Mouse (Mus musculus): ENCODE results near the gene Arl13a. TPM values are rescaled to one million over a fixed set of nuclear protein-coding genes. Genes with fewer than 3 reads are reported as not detected.

The Arl13a gene
- total and polyA plus RNA-seq, 3 experiments: not detected

DNA sequence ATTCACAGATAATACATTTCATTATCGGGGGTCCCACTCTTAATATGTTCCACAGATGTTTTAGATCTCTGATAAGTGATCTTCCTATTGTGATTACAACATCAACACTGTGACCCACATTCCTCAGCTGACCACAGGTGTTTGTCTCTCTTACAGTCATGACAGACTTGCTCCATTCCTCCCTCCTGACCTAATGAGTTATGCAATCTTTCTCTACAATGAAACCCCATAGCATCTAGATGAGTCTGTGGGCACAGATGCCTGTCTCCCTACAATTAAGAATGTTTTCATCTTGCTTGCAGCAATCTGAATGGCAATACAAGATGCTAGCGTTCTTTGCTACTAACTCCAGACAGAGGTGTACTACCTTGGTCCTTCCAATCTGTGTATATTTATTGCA is 26.9 kb upstream of the Arl13a start:
- dilution Hi-C loops (cut with MboI; ENCODE audit: extremely low pct_ligation_motif_present, extremely low pct_unique_long_range_greater_than_20kb, low sequenced_read_pairs) (no loop called here), in situ Hi-C loops (cut with MboI; ENCODE audit: low pct_ligation_motif_present, low pct_unique_long_range_greater_than_20kb, low sequenced_read_pairs) (no loop called here)
- DNase-seq (ENCODE audit: extremely low read depth): no peak
- Histone ChIP-seq H3K36me3 (replicated peaks in 1 of 2; ENCODE audit: control insufficient read depth in 1 of 2, insufficient read depth in 1 of 2, low read length in 1 of 2) (no peaks in the 10 kb centered on the region), H3K79me2 (replicated peaks; ENCODE audit: control insufficient read depth, extremely low read depth, insufficient read depth, poor library complexity, severe bottlenecking) (no peaks in the 10 kb centered on the region), H3K27me3 (replicated peaks) (no peaks in the 10 kb centered on the region), H3K4me2 (ENCODE audit: insufficient read depth, low read depth, poor library complexity, severe bottlenecking) (no peak overlapping the region), H3K9me3 (replicated peaks; ENCODE audit: low read length) (peaks cover 2% of the 10 kb centered on the region), H3K4me3 (replicated peaks in 1 of 3; ENCODE audit: low read depth in 2 of 3, low read length in 2 of 3, poor library complexity in 1 of 3) (no peak overlapping the region), H3K9ac (ENCODE audit: insufficient read depth, low read depth) (no peak overlapping the region), H3K27ac (ENCODE audit: insufficient read depth, low read depth) (no peak overlapping the region), H3K4me1 (ENCODE audit: control insufficient read depth in 1 of 2, insufficient read depth in 2 of 2) (peaks cover 0 to 18% of the 10 kb centered on the region in 2 experiments; a peak in 1 of 4 replicates)
- TF ChIP-seq RCOR1 (conservative IDR thresholded peaks at IDR 0.05; ENCODE audit: low read depth, low read length) (no peak), MAFK (IDR thresholded peaks at IDR 0.05; ENCODE audit: insufficient replicate concordance, low read length) (no peak), HCFC1 (IDR thresholded peaks at IDR 0.05; ENCODE audit: low read depth, low read length) (no peak), UBTF (IDR thresholded peaks at IDR 0.05; ENCODE audit: low read depth, low read length) (no peak), SMC3 (IDR thresholded peaks at IDR 0.05; ENCODE audit: low read depth, low read length) (no peak), ELF1 (IDR thresholded peaks at IDR 0.05; ENCODE audit: low read depth, low read length) (no peak), JUN (IDR thresholded peaks at IDR 0.05; ENCODE audit: insufficient read depth, low read depth, low read length) (no peak), POLR2A (IDR thresholded peaks at IDR 0.05; ENCODE audit: low read depth, low read length) (no peak), USF2 (conservative IDR thresholded peaks at IDR 0.05; ENCODE audit: low read depth, low read length) (no peak), ETS1 (conservative IDR thresholded peaks at IDR 0.05; ENCODE audit: low read depth, low read length) (no peak), EP300 (IDR thresholded peaks at IDR 0.05; ENCODE audit: low read length) (no peak), CHD2 (IDR thresholded peaks at IDR 0.05; ENCODE audit: low read length) (no peak), ZMIZ1 (IDR thresholded peaks at IDR 0.05; ENCODE audit: low read depth, low read length) (no peak)

DNA sequence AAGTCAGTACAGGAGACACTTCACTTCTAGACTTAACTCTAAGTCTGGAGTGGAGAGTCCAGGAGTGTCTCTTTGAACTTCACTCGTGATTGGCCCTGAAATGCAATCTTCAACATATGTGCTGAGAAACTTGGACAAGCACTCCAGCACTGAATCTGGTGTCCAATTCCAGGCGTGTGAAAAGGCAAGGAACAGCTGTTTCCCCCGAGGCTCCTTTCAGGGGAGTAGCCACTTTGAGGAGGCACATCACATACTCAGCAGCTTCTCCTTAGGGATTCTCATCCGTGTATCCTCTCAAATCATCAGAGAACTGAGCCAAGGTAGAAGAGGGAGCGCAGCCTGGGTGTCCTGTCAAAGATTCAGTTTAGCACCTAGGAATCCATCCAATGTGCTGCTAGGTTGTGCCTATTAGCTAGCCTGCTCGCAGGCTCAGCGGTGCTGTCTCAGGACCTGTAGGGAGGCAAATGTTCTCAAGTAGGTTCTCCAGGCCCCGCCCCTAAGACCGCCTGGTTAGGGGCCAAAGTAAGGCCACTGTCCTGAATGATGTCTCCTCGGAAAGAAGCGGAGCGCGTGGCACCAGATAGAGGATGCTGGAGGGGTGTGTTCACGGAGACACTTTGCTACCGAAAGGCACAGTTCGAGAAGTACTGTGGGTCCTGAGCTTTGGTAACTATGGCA is 25.1 kb upstream of the Arl13a start, which contains the start of gene Xkrx:
Gene Xkrx, minus strand, starts transcription at position 34 of the 678 bp plus-strand sequence.
- Histone ChIP-seq H3K27me3 (replicated peaks) (no peaks in the 10 kb centered on the region), H3K4me2 (ENCODE audit: insufficient read depth, low read depth, poor library complexity, severe bottlenecking) (no peak within 1 kb of the TSS), H3K9ac (ENCODE audit: insufficient read depth, low read depth) (no peak within 1 kb of the TSS), H3K4me3 (replicated peaks in 1 of 3; ENCODE audit: low read depth in 2 of 3, low read length in 2 of 3, poor library complexity in 1 of 3) (no peak within 1 kb of the TSS), H3K79me2 (replicated peaks; ENCODE audit: control insufficient read depth, extremely low read depth, insufficient read depth, poor library complexity, severe bottlenecking) (no peaks in the 10 kb centered on the region), H3K27ac (ENCODE audit: insufficient read depth, low read depth) (no peak within 1 kb of the TSS), H3K4me1 (ENCODE audit: control insufficient read depth in 1 of 2, insufficient read depth in 2 of 2) (peaks cover 0 to 18% of the 10 kb centered on the region in 2 experiments; a peak in 1 of 4 replicates), H3K36me3 (replicated peaks in 1 of 2; ENCODE audit: control insufficient read depth in 1 of 2, insufficient read depth in 1 of 2, low read length in 1 of 2) (no peaks in the 10 kb centered on the region), H3K9me3 (replicated peaks; ENCODE audit: low read length) (peaks cover 2% of the 10 kb centered on the region)
- in situ Hi-C loops (cut with MboI; ENCODE audit: low pct_ligation_motif_present, low pct_unique_long_range_greater_than_20kb, low sequenced_read_pairs) (no loop called here), dilution Hi-C loops (cut with MboI; ENCODE audit: extremely low pct_ligation_motif_present, extremely low pct_unique_long_range_greater_than_20kb, low sequenced_read_pairs) (no loop called here)
- DNase-seq (ENCODE audit: extremely low read depth): no peak
- TF ChIP-seq JUND (conservative IDR thresholded peaks at IDR 0.05; ENCODE audit: low read depth, low read length): no peak
- TF ChIP-seq MYC (IDR thresholded peaks at IDR 0.05; ENCODE audit: low read depth, low read length): no peak
- no peak for TF ChIP-seq E2F4 (IDR thresholded peaks at IDR 0.05; ENCODE audit: insufficient replicate concordance, low read depth, low read length)
- no peak for TF ChIP-seq USF1 (IDR thresholded peaks at IDR 0.05; ENCODE audit: low read depth, low read length)
- no peak for TF ChIP-seq MEF2A (IDR thresholded peaks at IDR 0.05; ENCODE audit: borderline replicate concordance, low read depth, low read length)
- no peak for TF ChIP-seq ZMIZ1 (IDR thresholded peaks at IDR 0.05; ENCODE audit: low read depth, low read length)
- no peak for TF ChIP-seq RCOR1 (conservative IDR thresholded peaks at IDR 0.05; ENCODE audit: low read depth, low read length)
- no peak for TF ChIP-seq POLR2A (IDR thresholded peaks at IDR 0.05; ENCODE audit: low read depth, low read length)
- TF ChIP-seq ETS1 (conservative IDR thresholded peaks at IDR 0.05; ENCODE audit: low read depth, low read length): no peak
- no peak for TF ChIP-seq MXI1 (IDR thresholded peaks at IDR 0.05; ENCODE audit: low read depth, low read length)
- no peak for TF ChIP-seq UBTF (IDR thresholded peaks at IDR 0.05; ENCODE audit: low read depth, low read length)
- no peak for TF ChIP-seq CHD1 (IDR thresholded peaks at IDR 0.05; ENCODE audit: low read depth, low read length)

All from CH12.LX (cell line).